ENCODE assay signal across 7 mouse cellular contexts in the genomic region with DNA sequence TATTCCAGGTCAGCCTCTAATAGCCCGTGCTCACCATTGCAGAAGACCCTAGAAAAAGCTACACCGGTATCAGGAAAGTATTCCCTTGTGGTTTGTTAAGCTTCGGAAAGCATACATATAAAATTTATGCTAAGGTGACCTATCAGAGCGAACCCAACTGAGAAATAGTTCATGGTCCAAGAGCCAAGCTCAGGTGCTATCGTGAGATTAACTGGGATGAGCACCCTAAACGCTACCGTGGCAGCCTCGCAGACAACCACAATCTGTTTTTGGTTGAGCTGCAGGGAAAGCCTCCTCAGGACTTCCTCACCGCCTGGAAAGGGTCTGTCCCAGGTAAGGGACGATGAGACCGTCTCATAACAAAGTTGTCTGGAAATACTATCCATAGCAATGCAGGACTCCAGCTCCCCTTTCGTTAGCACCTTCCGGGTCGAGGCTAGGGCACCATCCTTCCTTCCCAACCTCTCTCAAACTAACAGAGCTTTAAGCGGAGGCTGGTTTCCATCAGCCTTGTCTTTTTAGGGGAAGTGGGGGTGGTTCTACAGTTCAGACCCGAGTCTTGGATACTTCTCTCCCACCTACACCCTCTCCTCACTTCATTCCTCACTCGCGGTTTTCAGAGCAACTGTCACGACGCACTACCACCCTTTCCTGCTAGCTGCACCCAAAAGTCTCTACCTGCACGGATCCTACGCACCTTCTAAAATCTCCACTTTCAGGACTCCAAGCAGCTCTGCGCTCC. TPM values are rescaled to one million over a fixed set of nuclear protein-coding genes. Genes with fewer than 3 reads are reported as not detected.
DNase-seq lines count a peak whose midpoint lies in the region; ATAC-seq and TF ChIP-seq lines count a peak whose summit lies in the region.

No protein-coding gene starts in this region.

- no peak for ATAC-seq in lung, embryonic 15.5 days (ENCODE audit: borderline replicate concordance, extremely low read depth, low FRiP score, low TSS enrichment)
- no peak for ATAC-seq in heart, postnatal 0 days (ENCODE audit: insufficient read depth, low read depth)
- no peak for ATAC-seq in liver, embryonic 15.5 days (ENCODE audit: insufficient read depth)
- ATAC-seq in stomach, embryonic 16.5 days (ENCODE audit: insufficient read depth, low FRiP score), result 0 out of 2 replicates have a peak, but pooled peaks have one; percentile 5

- H3K9ac ChIP-seq in lung, embryonic 15.5 days, result peak overlapping the region; percentile 84
- peak overlapping the region; percentile 91 for H3K9ac ChIP-seq in heart, postnatal 0 days (replicated peaks; ENCODE audit: low read depth, low read length)
- H3K9ac ChIP-seq in liver, embryonic 15.5 days, result peak overlapping the region; percentile 65
- H3K9ac ChIP-seq in stomach, embryonic 16.5 days (ENCODE audit: low read length), result peak overlapping the region; percentile 92

- WGBS in lung, embryonic 15.5 days, result 10% methylated on average over 23 of the region's 23 CpGs
- 10% methylated on average over 23 of the region's 23 CpGs for WGBS in heart, postnatal 0 days
- 9% methylated on average over 23 of the region's 23 CpGs for WGBS in liver, embryonic 15.5 days (ENCODE audit: insufficient replicate concordance)
- WGBS in stomach, embryonic 16.5 days, result 10% methylated on average over 23 of the region's 23 CpGs

- peak overlapping the region; percentile 95 for H3K4me2 ChIP-seq in lung, embryonic 15.5 days
- H3K4me2 ChIP-seq in heart, postnatal 0 days (ENCODE audit: low read depth, low read length), result peak overlapping the region; percentile 96
- peak overlapping the region; percentile 94 for H3K4me2 ChIP-seq in liver, embryonic 15.5 days
- peak overlapping the region; percentile 96 for H3K4me2 ChIP-seq in stomach, embryonic 16.5 days (ENCODE audit: low read depth, low read length)

- H3K4me3 ChIP-seq in lung, embryonic 15.5 days, result peak overlapping the region; percentile 72
- H3K4me3 ChIP-seq in heart, postnatal 0 days (ENCODE audit: low read depth, low read length), result peak overlapping the region; percentile 89
- H3K4me3 ChIP-seq in liver, embryonic 15.5 days (replicated peaks), result peak overlapping the region; percentile 66
- peak overlapping the region; percentile 84 for H3K4me3 ChIP-seq in stomach, embryonic 16.5 days (replicated peaks; ENCODE audit: low read length)

- no peaks in the 10 kb centered on the region for H3K27me3 ChIP-seq in lung, embryonic 15.5 days
- H3K27me3 ChIP-seq in heart, postnatal 0 days (ENCODE audit: control insufficient read depth, insufficient read depth, low read length), result no peaks in the 10 kb centered on the region
- peaks cover 55% of the 10 kb centered on the region for H3K27me3 ChIP-seq in liver, embryonic 15.5 days
- no peaks in the 10 kb centered on the region for H3K27me3 ChIP-seq in stomach, embryonic 16.5 days (ENCODE audit: control insufficient read depth, insufficient read depth, low read length)

- no peaks in the 10 kb centered on the region for H3K36me3 ChIP-seq in lung, embryonic 15.5 days
- no peaks in the 10 kb centered on the region for H3K36me3 ChIP-seq in heart, postnatal 0 days (replicated peaks; ENCODE audit: control insufficient read depth, insufficient read depth, low read length)
- no peaks in the 10 kb centered on the region for H3K36me3 ChIP-seq in liver, embryonic 15.5 days (replicated peaks)
- H3K36me3 ChIP-seq in stomach, embryonic 16.5 days (ENCODE audit: control insufficient read depth, insufficient read depth, low read length), result no peaks in the 10 kb centered on the region

- TF ChIP-seq CTCF in heart, postnatal 0 days (IDR thresholded peaks at IDR 0.05; ENCODE audit: low read depth), result no peak

- no peak for TF ChIP-seq EP300 in heart, postnatal 0 days (IDR thresholded peaks at IDR 0.05; ENCODE audit: low read depth)

- H3K4me1 ChIP-seq in lung, embryonic 15.5 days, result peaks cover 34% of the 10 kb centered on the region
- H3K4me1 ChIP-seq in heart, postnatal 0 days (ENCODE audit: control insufficient read depth, insufficient read depth), result peaks cover 13% of the 10 kb centered on the region; the same call in 1 of the 2 replicates
- peaks cover 27% of the 10 kb centered on the region for H3K4me1 ChIP-seq in liver, embryonic 15.5 days (replicated peaks)
- H3K4me1 ChIP-seq in stomach, embryonic 16.5 days (ENCODE audit: control insufficient read depth, insufficient read depth, low read length), result peaks cover 26% of the 10 kb centered on the region

- H3K27ac ChIP-seq in lung, embryonic 15.5 days, result peak overlapping the region; percentile 92
- peak overlapping the region; percentile 92 for H3K27ac ChIP-seq in heart, postnatal 0 days (ENCODE audit: low read depth)
- H3K27ac ChIP-seq in liver, embryonic 15.5 days (replicated peaks), result peak overlapping the region; percentile 67; the same call in 1 of the 2 replicates
- H3K27ac ChIP-seq in stomach, embryonic 16.5 days (ENCODE audit: low read length), result peak overlapping the region; percentile 90

- H3K9me3 ChIP-seq in lung, embryonic 15.5 days, result no peaks in the 10 kb centered on the region
- no peaks in the 10 kb centered on the region for H3K9me3 ChIP-seq in heart, postnatal 0 days (replicated peaks; ENCODE audit: control insufficient read depth, low read length)
- H3K9me3 ChIP-seq in liver, embryonic 15.5 days (replicated peaks), result no peaks in the 10 kb centered on the region
- H3K9me3 ChIP-seq in stomach, embryonic 16.5 days (replicated peaks; ENCODE audit: control insufficient read depth, low read length), result no peaks in the 10 kb centered on the region

- DNase-seq in lung, postnatal 4 days, result no peak
- peak; percentile 44 for DNase-seq in embryo, embryonic 10.5 days (ENCODE audit: low spot score)
- no peak for DNase-seq in heart, postnatal 0 days (ENCODE audit: low spot score)
- no peak for DNase-seq in spleen, postnatal 36 days (ENCODE audit: low spot score in 2 of 2)

RNA-seq across cellular contexts. Expression of gene Nin, which starts 3.0 kb away (rescaled TPM):
- 13.1 and 14.6 TPM in 2 replicates for polyA plus RNA-seq in lung, embryonic 15.5 days (2015; fragmentation: Nextera tagmentation; extraction: Ambion mirVana)
- 9.8 and 15.3 TPM in 2 replicates for total RNA-seq in heart, postnatal 0 days (2014; rRNA removed; ENCODE audit: low replicate concordance)
- polyA plus RNA-seq in heart, postnatal 0 days (2015; fragmentation: Nextera tagmentation; extraction: Ambion mirVana), result 4.3 and 5.1 TPM in 2 replicates
- 3.0 and 3.2 TPM in 2 replicates for polyA plus RNA-seq in liver, embryonic 15.5 days (2015; fragmentation: Nextera tagmentation; extraction: Ambion mirVana)
- 10.0 and 10.7 TPM in 2 replicates for polyA plus RNA-seq in stomach, embryonic 16.5 days (2015; fragmentation: Nextera tagmentation; extraction: Ambion mirVana)

RNA-seq across cellular contexts. Expression of gene Abhd12b, which starts 43.4 kb away (rescaled TPM):
- polyA plus RNA-seq in lung, embryonic 15.5 days (2015; fragmentation: Nextera tagmentation; extraction: Ambion mirVana), result 0.11 TPM in 1 of 2 replicates, not detected in the other
- not detected in 2 replicates for total RNA-seq in heart, postnatal 0 days (2014; rRNA removed; ENCODE audit: low replicate concordance)
- polyA plus RNA-seq in heart, postnatal 0 days (2015; fragmentation: Nextera tagmentation; extraction: Ambion mirVana), result not detected in 2 replicates
- polyA plus RNA-seq in liver, embryonic 15.5 days (2015; fragmentation: Nextera tagmentation; extraction: Ambion mirVana), result not detected in 2 replicates
- polyA plus RNA-seq in stomach, embryonic 16.5 days (2015; fragmentation: Nextera tagmentation; extraction: Ambion mirVana), result 0.14 TPM in 1 of 2 replicates, not detected in the other
